Mouse (Mus musculus) E14TG2a.4 (cell line): ENCODE measurements around the gene Pdlim7.

Experiments used
- CTCF ChIP-seq: conservative IDR thresholded peaks from 2 replicates; pipeline ENCODE4 v1.5.1; 2014; ENCODE audit warnings: low read length
- POU5F1 ChIP-seq: IDR thresholded peaks from 2 replicates; pipeline ENCODE4 v1.6.1; 2014; ENCODE audit warnings: low read length, borderline replicate concordance

DNA sequence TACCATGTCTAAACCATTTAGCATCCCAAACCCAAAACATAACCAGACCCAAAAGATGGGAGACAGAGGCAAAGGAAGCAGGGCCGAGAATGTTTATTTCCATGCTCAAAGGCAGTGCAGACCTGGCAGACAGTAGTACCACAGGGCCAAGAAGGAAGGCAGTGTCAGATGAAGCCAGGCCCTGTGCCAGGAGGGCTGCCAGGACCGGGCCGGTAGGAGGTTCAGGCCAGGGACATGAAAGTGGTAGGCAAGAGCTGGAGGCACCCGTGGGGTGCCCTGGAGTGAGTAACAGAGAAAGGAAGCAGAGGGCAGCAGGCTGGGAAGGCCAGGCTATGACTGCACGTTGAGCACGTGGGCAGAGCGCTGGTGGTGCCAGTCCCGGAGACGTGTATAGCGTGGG, 6.8 kb downstream of the Pdlim7 start:
- TF ChIP-seq POU5F1: no peak
- TF ChIP-seq CTCF: no peak
